Comparison of ENCODE assay signal across 7 mouse cellular contexts in the genomic region with DNA sequence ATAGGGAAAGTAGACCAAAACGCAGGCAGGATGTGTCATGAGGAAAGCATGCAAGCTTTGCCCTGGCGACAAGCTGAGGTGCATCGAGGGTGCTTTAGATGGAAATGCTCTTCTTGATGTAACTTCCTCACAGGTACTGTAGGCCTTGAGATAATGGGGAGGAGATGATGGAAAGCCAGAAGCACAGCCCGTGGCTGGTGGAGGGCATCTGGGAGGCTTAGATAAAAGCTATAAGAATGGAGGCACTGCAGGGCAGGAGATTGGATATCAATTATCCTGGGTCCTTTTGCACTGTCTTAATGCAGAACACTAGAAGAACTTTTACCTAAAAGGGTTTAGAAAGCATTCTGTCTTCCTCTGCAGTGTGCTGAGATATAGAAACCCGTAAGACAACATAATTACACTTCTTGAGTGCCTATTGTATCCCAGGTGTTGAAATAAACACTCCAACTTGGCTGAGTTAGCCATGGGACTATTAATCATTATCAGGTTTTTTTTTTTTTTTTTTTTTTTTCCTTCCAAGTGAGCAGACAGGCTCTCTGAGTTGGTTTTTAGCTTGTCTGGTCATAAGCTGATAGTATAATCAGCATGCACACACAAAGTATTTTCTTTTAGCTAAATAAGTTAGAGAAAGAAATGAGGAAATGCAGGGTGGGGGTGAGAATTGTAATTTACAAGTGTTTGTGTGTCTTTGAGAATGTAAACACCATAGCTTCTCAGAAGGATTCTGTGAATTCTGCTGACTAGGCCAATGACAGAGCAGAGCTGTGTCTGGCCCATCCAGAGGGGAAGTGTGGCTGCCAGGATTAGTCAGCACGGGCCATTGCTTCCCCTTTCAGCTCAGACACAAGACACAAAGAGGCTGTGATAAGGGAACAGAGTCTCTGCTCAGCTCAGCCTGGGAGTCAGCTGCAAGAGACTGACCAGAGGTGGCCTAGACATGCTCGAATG.
DNase-seq lines count a peak whose midpoint lies in the region; ATAC-seq lines count a peak whose summit lies in the region.

No protein-coding gene starts in this region.

- no peaks in the 10 kb centered on the region for H3K27me3 ChIP-seq in hindbrain, embryonic 16.5 days (replicated peaks; ENCODE audit: control insufficient read depth, insufficient read depth, low read length)

- peak overlapping the region; percentile 3; the same call in 1 of the 2 replicates for H3K27ac ChIP-seq in hindbrain, embryonic 16.5 days (ENCODE audit: low read depth, low read length)

- peaks cover 15% of the 10 kb centered on the region for H3K4me1 ChIP-seq in hindbrain, embryonic 16.5 days (ENCODE audit: control insufficient read depth, insufficient read depth, low read depth, low read length)

- H3K4me2 ChIP-seq in hindbrain, embryonic 16.5 days (ENCODE audit: low read length): no peak overlapping the region

- no peak overlapping the region for H3K9ac ChIP-seq in hindbrain, embryonic 16.5 days (ENCODE audit: low read depth, low read length)

- ATAC-seq in hindbrain, embryonic 16.5 days: peak; percentile 88
- peak; percentile 83 for ATAC-seq in megakaryocyte progenitor cell, adult 5-6 weeks (replicated peaks; ENCODE audit: poor library complexity)

- H3K4me3 ChIP-seq in hindbrain, embryonic 16.5 days (ENCODE audit: low read length): no peak overlapping the region

- intact Hi-C loops in left cerebral cortex, postnatal 25 days (cut with DNase I): loop anchor here (10.0 kb wide), 1 partner anchor 290 kb away; a partner anchor contains a TSS

- H3K9me3 ChIP-seq in hindbrain, embryonic 16.5 days (ENCODE audit: control insufficient read depth, low read length): no peaks in the 10 kb centered on the region

- no peaks in the 10 kb centered on the region for H3K36me3 ChIP-seq in hindbrain, embryonic 16.5 days (ENCODE audit: control insufficient read depth, insufficient read depth, low read length)

- peak; percentile 34 for DNase-seq in adrenal gland, postnatal 14 days
- peak; percentile 78 for DNase-seq in embryo, embryonic 10 days (ENCODE audit: low spot score)
- DNase-seq in gastrocnemius, postnatal 10 days: peak; percentile 15
- DNase-seq in left cerebral cortex, postnatal 25 days (ENCODE audit: low spot score in 2 of 2): peak; percentile 56 to 82
- DNase-seq in right cerebral cortex, postnatal 36 days (ENCODE audit: low spot score in 2 of 2): peak; percentile 42 to 60

- 52% methylated on average over 7 of the region's 7 CpGs for WGBS in hindbrain, embryonic 16.5 days

Comparison
In these comparisons a context has a peak if more than half of its experiments do, and no peak if none do; other contexts are left out.
1. DNase-seq: peak in every context shown above with its lines; median percentile 78 in embryo, embryonic 10 days; 69 in left cerebral cortex, postnatal 25 days; 51 in right cerebral cortex, postnatal 36 days; 34 in adrenal gland, postnatal 14 days; 15 in gastrocnemius, postnatal 10 days.